Mouse (Mus musculus): ENCODE measurements at regions not wholly inside any gene's neighbourhood (a gene's known extent, or its start where the extent isn't known, plus 50 kb on each side); places are given as distances from the start of the nearest gene placed in this dataset.

DNA sequence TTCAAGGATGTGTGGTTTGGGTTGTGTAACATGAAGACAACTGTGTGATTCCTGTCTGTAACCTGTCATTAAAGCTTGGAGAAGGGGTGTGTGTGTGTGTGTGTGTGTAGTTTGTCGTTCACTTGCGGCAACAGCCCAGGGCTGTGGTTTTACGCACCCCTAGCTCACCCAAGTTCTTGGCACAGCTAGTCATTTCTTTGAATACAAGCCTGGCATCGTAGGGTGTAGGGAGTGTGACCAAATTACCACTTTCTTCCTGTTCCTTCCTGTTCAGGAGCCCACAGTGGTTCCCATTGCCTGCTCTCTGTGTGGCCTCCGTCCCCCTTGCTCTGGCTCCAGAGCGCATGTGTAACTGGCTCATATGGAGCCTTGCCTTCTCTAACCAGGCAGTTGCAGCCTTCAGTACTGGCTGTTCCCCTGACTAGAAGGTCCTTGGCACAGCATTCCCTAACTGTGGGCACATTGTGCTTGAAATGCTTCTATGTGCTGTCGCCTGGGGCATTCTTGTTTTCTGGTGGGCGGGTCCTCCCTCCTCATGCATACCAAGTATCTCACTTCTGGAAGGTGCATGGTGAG, 167.4 kb upstream of the Ubr2 start:
- DNase-seq (ENCODE audit: low spot score) = no peak

DNA sequence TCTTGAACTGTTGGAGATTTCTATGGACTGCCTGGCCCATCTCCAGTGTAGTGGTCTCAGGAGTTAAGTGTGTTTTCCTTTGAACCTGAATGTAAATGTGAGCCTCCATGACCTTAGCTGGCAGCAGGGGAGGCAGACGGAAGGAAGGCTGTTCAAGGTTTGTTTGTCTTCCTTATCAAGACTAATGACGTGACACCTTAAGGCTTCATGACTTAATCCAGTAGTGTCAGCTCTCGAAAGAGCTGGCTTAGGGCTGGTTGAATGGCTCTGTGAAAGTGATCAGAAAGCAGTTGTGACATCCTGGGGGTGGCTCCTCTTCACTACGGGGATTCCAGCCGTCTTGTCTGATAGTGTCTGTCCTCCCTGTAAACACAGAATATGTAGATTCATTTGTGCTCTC, 166.0 kb upstream of the Ubr2 start:
- no peak for DNase-seq (ENCODE audit: low spot score)

DNA sequence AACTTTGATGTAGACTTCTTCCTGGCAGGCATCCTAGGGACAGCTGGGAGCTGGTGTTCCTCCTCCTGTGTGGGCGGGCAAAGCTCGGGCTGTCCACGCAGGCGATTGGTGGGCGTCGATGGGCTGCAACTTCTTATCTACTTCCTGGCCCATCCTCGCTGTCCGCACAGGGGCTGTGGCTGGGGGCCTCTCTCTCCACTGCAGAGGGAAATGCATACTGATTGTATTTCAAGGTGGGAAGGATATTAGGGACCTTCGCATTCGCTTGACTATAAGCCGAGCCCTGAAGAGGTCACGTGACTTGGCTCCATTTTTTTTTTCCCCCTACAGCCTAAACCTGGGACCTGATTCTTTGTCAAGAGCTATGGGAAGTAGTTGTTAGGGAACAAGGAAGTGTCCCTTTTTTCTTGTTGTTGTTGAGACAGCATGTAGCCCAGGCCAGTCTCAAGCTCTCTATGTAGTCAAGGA, 164.4 kb upstream of the Ubr2 start:
- DNase-seq (ENCODE audit: low spot score) = no peak

DNA sequence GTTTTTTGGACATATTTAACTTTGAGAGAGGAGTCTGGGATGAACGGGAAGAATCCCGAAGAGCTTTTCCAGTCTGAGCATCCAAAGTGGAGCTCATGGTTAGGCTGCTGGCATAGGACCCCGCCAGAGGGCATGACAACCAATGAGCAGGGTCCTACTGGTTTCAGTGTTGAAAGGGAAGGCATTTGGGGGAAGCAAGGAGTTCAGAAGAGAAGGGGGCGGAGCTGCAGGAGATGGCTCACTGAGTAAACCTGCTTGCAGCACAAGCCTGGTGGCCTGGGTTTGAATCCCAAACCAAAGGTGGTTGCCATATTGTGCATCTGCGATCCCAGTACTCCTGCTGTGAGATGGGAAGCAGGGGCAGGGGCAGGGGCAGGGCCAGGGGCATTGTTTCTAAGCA, 161.4 kb upstream of the Ubr2 start:
- DNase-seq (ENCODE audit: low spot score) = no peak

DNA sequence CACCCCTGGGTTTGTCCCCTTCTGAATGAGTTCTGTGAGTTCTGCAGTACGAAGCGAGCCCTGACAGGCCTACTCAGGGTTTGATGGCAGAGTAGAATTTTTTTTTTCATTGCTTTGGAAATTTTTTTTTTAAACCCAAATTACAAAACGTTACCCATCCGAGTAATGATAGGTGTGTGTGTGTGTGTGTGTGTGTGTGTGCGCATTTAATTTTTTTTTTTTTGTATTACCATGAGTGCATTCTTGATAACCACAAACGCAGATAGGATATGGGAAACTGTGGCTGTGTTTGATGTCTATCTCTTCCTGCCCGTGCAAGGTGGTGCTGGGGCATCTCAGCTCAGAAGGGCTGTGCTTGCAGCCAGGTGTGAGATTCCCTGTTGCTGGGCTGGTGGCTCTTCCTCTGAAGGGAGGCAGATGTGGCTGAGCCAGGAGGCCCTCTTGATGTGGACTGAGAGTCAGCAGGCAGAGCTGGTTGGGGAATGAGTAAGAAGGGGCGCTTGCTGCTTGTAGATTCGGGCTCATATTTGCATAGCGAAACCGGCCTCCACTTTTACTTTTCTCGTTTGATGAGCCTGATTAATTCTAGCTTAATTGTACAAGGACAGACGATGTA, 160.7 kb upstream of the Ubr2 start:
- DNase-seq (ENCODE audit: low spot score) = peak; percentile 37

DNA sequence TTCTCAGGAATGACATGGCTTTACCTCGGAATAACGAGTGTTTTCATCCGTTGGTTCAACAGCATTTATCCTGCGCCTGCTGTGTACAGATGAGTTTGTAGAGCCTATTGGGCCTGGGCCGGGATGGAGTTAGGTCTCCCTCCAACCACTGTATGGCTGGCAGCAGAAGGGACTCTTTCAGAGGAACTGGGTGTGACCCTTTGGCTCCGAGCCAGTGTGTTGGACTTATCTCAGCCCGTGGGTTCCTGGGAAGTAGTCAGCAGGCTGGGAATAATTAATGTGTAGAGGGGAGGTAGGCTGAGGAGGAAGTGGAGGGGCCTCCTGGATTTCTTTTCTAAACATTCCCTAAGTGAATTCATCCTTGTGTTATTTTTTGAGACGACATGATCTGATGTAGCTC, 157.7 kb upstream of the Ubr2 start:
- no peak for DNase-seq (ENCODE audit: low spot score)

DNA sequence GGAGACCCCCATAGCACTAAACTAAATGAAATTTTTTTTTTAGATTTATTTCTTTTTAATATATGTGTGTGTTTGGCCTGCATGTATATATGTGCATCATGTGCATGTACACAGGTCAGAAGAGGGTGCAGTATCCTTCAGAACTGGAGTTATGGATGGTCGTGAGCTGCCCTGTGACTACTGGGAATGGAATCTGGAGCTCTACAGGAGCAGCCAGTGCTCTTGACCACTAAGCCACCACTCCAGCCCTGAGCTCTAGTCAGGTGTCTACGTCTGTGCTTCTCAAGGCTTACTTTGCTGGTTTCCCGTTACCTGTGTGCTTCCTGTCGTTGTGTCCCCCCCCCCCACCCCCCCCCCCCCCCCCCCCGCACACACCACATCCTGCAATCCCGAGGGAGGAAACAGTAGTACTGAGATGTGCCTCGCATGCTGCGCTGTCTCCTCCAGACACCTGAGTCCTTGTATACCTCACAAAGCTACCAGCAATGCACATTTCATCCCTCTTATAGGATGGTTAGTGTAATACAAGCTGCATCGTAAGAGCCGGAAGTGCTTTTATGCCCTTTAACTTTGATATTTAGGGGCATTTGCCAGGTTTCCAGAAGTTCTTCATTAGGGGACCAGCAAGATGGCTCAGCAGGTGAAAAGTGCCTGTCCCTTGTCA, 153.5 kb upstream of the Ubr2 start:
- no peak for DNase-seq (ENCODE audit: low spot score)

DNA sequence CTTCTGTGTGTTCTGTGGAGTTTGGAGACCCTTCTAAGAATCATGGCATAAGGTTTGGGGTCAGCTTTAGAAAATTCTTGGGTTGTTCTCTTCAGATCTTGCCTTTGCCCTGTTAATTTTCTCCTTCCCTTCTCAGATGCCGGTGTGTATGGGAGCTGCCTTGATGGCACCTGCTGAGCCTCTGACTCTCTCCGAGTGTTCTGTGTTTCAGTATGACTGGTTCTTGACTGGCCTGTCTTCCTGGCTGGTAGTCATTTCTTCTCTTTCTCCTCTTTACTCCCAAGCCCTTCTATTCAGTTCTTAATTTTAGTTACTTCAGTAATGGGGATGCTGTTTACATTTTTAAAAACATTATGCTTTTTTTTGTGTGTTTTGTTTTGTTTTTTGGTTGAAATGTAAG, 152.1 kb upstream of the Ubr2 start:
- DNase-seq (ENCODE audit: low spot score) = no peak

DNA sequence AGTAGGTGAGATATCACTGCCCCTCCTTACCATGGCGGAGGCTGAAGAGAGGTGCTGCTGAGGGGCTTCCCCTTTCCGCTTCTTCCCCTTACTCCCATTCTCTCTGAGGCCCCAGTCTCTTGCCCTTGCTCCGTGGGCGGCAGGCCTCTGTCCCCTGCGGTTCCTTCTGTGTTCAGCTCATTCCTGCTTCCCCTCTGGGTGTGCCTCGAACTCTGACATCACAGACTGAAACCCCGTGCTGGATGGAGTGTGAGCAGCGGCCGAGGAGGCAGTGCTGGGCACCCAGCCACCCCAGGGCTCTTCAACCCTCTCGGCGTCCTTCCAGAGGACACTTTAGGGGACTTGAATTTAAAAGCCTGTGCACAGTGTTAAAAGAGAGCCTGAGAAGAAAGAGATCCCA, 145.9 kb upstream of the Ubr2 start:
- no peak for DNase-seq (ENCODE audit: low spot score)

DNA sequence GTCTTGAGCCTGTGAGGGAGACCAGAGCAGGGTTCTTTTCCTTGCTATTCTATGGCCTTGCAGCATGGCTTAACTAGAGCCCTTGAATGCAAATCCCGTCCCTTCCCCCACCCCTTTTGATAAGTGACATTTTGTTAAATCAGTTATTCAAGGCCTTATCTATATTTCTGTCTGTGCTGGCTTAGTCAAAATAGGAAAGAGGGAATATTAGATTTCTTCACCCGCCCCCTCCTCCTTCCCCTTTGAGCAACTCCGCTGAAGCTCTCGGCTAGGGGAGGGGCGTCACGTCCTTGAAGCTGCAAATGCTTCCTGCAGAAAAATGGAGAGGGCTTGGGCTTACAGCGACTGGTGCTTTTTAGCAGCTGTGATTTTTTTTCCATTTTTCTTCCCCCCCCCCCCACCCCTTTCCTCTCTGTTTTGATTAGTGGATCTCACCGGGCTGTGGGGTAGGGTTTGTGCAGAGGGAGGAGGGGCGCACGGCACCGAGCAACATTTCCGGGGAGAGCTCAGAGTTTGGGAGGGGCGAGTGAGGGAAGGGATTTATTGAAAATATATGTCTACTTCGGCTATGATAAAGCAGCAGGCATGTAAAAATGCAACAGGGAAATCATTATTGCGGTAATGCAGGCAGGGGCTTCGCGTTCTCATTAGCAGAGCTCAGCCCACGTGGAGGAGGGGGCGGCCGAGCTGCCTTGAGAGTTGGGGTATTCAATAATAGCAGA, 141.4 kb upstream of the Ubr2 start:
- no peak for DNase-seq (ENCODE audit: low spot score)

DNA sequence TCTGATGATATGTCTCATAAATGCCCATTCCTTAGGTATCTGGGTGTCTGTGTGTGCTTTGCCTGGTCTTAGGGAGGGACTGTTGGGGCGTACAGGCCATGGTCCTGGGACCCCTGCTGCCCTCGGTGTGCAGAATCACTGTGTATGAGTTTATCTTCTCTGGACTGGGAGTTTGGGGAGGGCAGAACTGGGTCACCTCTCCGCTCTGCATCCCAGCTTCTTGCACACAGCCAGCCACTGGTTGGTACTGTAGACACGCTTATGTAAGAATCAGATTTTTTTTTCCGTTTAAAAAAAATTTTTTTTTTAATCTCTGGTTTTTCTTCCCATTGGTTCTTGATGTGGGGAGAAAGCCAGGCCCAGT, 140.8 kb upstream of the Ubr2 start:
- no peak for DNase-seq (ENCODE audit: low spot score)

DNA sequence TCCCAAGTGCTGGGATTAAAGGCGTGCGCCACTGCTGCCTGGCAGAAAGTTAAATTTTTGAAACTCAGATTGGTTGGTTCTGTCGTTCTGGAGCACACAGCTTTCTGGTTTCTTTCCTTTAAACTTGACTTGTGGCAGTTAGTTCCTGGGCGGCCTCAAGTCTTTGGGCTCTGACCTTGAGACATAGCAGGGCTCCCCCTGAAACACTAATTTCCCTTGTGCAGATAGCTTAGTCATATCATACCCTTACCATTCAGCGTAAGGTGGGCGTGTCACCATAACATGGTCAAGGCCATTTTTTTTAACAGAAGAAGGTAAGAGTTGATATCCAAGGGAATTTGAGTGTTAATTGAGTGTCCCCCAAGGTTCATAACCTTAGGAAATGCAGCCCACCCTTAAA, 140.3 kb upstream of the Ubr2 start:
- no peak for DNase-seq (ENCODE audit: low spot score)

DNA sequence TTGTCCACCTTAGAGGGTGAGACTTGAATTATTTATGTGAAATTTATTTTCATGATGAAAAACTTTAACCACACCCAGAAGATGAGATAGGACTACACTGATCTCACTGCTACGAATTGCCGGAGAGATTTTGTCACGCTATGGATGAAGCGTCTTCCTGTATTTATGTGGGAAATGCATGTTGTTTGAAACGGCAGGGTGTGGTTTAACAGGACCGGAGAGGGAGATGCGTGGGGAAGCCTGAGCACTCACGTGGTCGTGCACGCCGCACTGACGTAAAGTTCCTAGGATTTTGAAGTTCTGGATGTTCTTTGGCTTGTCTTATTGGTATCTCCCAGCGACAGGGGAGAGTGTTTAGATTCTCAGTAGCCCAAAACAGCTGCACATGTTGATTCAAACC, 139.3 kb upstream of the Ubr2 start:
- DNase-seq (ENCODE audit: low spot score) = no peak

DNA sequence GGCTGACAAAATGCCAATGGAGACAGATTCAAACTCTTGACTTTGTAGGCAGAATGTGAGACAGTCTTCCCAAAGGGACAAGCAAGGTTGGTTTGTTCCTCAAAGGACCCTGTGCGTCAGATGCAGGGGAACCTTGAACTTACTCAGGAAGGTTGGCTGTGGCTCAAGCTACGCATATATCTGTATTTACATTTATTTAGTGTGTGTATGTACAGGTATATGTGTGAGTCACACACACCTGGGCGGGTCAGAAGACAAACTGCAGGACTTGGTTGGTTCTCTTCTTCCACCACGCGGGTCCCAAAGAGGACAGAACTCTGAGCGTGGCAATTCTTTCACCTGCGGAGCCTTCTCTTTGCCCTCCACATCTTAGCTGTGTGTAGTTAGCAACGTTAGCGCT, 138.8 kb upstream of the Ubr2 start:
- DNase-seq (ENCODE audit: low spot score) = no peak

DNA sequence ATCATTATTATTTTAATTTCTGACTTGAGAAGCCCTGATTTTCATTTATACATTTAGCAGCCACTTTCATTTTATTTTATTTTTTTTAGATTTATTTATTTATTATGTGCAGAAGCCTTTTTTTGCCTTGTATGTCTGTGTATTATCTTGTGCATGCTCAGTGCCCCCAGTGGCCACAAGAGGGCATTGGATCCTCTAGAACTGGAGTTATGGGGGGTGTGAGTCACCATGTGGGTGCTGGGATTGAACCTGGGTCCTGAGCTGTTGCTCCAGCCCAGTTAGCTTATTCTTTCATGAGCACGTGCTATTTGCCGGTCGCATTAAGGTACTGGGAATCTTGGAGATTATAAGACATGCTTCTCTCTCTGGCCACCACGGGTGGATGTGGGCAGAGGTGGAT, 136.3 kb upstream of the Ubr2 start:
- peak; percentile 16 for DNase-seq (ENCODE audit: low spot score)

DNA sequence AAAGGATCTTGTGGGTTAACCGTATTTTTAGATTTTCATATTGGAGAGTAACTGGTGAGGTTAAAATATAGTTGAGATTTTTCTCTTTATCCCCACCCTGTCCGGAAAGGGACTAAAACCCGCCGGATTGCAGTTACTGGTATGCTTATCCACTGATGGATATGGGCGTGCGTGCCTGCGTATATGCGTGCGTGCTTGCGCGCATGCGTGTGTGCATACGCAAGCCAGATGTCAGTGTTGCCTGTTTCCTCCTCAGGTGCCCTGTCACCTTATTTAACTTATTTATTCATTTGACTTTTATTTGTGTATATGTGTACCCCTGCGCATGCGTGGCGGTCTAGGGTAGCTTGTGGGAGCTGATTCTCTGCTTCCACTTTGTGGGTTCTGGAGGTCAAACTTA, 135.2 kb upstream of the Ubr2 start:
- no peak for DNase-seq (ENCODE audit: low spot score)

DNA sequence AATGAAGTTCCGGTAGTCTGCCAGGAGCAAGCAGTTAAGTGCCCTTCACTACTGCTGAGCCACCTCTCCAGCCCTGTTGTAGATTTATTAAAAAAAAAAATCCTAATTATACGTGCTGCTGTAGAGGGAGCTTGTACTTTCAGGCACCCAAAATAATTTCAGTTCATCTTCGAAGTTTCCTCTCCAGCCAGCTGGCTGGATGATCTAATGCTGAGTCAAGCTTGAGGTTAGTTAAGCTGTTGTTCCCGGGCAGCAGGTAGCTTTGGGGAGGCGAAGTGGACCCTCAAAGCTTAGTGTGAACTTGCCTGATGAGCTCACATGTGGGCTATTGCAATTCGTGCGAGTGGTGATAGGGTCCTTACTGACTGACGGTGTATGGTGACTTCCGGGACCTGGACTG, 134.6 kb upstream of the Ubr2 start:
- no peak for DNase-seq (ENCODE audit: low spot score)

DNA sequence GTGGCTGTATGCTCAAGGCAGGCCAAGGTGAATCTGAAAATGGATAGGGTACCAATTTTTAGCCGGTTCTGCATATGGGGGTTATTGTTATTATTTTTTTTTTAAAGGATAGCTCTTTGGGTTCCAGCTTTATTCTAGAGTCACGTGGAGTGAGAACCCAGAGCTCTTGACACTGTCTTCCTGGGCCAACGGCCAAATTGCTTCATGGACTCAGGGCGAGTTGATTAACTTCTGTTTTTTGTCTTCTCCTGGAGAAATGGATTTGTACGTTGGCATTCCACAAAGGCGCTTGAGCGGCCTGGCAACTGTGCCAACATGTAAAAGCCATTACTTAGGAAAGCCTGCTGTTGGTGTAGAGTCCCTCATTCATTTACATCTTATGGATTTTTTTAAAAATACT, 134.1 kb upstream of the Ubr2 start:
- no peak for DNase-seq (ENCODE audit: low spot score)

DNA sequence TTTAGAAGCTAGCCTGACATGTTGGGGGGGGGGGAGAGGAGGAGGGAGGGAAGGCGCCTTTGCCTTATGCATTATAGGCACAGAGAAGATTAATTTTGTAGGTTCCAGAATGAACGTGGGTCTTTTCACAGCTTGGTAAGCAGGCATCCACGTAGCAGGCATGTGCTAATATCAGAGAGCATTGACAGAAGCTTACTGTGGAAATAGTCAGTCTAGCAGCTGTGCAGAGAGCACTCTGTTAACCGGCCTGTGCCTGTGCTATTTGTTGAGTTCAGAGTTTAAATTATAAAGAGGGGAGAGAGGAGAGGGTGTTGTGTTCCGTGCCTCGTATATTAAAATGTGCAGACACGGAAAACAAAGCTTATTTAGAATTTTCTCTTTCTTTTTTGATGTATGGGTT, 133.5 kb upstream of the Ubr2 start:
- no peak for DNase-seq (ENCODE audit: low spot score)

DNA sequence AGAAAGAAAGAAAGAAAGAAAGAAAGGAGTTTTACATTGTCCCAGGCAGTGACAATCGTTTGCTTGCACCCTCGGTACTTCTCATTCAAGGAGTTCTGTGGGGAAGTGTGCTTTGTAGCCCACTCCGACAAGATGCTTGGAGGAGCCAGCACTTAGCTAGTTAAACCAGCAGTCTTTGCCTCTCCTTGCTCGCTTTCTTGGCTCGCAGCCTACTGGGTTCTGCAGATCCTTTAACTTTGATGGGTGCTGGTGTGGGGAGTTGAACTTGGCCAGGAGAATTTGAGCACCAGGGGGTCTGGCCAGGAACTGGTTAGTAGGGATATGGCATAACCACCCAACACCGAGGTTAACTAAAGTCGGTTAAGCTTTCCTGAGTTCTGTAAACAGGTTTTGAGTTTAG, 132.5 kb upstream of the Ubr2 start:
- no peak for DNase-seq (ENCODE audit: low spot score)

DNA sequence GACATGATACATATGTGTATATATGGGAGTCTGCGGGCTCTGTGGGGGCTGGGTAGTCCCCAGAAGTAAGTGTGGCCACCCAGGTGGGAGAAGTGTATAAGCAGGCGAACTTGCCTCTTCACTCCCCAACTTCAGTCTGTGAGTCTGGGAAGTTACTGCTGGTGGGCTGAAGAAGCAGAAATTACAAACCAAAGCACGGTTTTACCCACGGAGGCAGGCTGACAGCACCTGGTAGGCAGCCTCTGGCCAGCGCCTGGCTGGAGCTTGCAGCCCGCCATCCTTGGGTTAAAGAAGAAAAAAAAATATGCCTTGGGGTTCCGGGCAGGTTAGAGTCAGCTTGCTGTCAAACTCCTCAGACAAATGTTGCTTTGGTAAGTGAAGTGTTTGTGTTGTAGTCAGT, 131.9 kb upstream of the Ubr2 start:
- DNase-seq (ENCODE audit: low spot score) = no peak

DNA sequence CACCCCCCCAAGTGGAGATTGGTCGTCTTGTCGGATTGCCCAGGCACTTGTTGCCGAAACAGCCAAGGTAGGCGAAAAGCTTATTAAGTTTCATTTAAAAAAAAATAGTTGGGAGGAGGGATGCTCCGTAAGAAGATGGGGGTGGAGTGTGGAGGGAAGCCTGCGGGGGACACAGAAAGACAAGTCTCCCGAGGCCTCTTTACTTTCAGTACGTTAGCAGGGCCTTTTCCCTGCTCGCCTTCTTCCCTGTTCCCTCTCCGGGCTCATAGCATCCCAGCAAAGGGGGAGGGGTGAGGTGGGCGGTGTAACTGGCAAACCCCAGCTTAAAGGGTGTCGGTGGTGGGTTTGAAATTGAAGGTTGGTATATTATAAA, 131.5 kb upstream of the Ubr2 start:
- no peak for DNase-seq (ENCODE audit: low spot score)
